Mouse (Mus musculus): ENCODE data around the gene Tnpo3.

- TF ChIP-seq CTCF (conservative IDR thresholded peaks at IDR 0.05; ENCODE audit: low read length) = no peak
- TF ChIP-seq NANOG (IDR thresholded peaks at IDR 0.05; ENCODE audit: borderline replicate concordance, low read length) = no peak
- no peak for TF ChIP-seq POU5F1 (IDR thresholded peaks at IDR 0.05; ENCODE audit: borderline replicate concordance, low read length)
These were observed 28.5 kb downstream of the Tnpo3 start for GRCm38 (mm10) chr6:29581202-29581601.

All from E14TG2a.4 (cell line).